Mouse (Mus musculus) E14TG2a.4 (cell line): ENCODE measurements around the gene Defb43.

ENCODE experiments used
- H3K27me3 ChIP-seq: 2 replicates; pipeline ENCODE4 v1.6.1; 2014; ENCODE audit warnings: low read length, control low read depth; ENCODE audit not compliant: insufficient read depth
- H3K36me3 ChIP-seq: 2 replicates; pipeline ENCODE4 v1.6.1; 2014; ENCODE audit warnings: low read length, control low read depth; ENCODE audit not compliant: insufficient read depth
- H3K4me1 ChIP-seq: replicated peaks from 2 replicates; pipeline ENCODE4 v1.6.1; 2014; ENCODE audit warnings: low read depth, low read length, control low read depth
- H3K4me3 ChIP-seq: replicated peaks from 2 replicates; pipeline ENCODE4 v1.5.1; 2014; ENCODE audit warnings: mild to moderate bottlenecking, low read length
- H3K9me3 ChIP-seq: 2 replicates; pipeline ENCODE4 v1.6.1; 2014; ENCODE audit warnings: low read length, control low read depth
- CTCF ChIP-seq: conservative IDR thresholded peaks from 2 replicates; pipeline ENCODE4 v1.5.1; 2014; ENCODE audit warnings: low read length
- NANOG ChIP-seq: IDR thresholded peaks from 2 replicates; pipeline ENCODE4 v1.6.1; 2014; ENCODE audit warnings: borderline replicate concordance, low read length, mixed read lengths
- POU5F1 ChIP-seq: IDR thresholded peaks from 2 replicates; pipeline ENCODE4 v1.6.1; 2014; ENCODE audit warnings: low read length, borderline replicate concordance

Gene Defb43

GRCm38 (mm10) chr14:62997777-62998176 is 13.8 kb upstream of the Defb43 start, which contains the start of gene Defb47:
TSS of gene Defb47 (plus strand) at chr14:62998077.
- Histone ChIP-seq H3K4me3 (no peak within 1 kb of the TSS), H3K9me3 (no peaks in the 10 kb centered on the region), H3K4me1 (0 out of 2 replicates have a peak, but pooled peaks cover 2% of the 10 kb centered on the region), H3K36me3 (no peaks in the 10 kb centered on the region), H3K27me3 (no peaks in the 10 kb centered on the region)
- TF ChIP-seq POU5F1 (no peak), NANOG (no peak), CTCF (no peak)

- Histone ChIP-seq H3K4me3 (no peak overlapping the region), H3K9me3 (peaks cover 5% of the 10 kb centered on the region; the same call in 1 of the 2 replicates), H3K4me1 (0 out of 2 replicates have a peak, but pooled peaks cover 2% of the 10 kb centered on the region), H3K36me3 (no peaks in the 10 kb centered on the region), H3K27me3 (no peaks in the 10 kb centered on the region)
- TF ChIP-seq NANOG: no peak
- TF ChIP-seq CTCF: no peak
- no peak for TF ChIP-seq POU5F1
Observed at GRCm38 (mm10) chr14:62998977-62999376, 12.6 kb upstream of the Defb43 start.

GRCm38 (mm10) chr14:63002588-63002987 is 9.0 kb upstream of the Defb43 start:
- 0 out of 2 replicates have a peak, but pooled peaks cover 2% of the 10 kb centered on the region for H3K4me1 ChIP-seq
- H3K4me3 ChIP-seq: no peak overlapping the region
- H3K9me3 ChIP-seq: peaks cover 5% of the 10 kb centered on the region; the same call in 1 of the 2 replicates
- no peaks in the 10 kb centered on the region for H3K36me3 ChIP-seq
- no peaks in the 10 kb centered on the region for H3K27me3 ChIP-seq
- TF ChIP-seq NANOG (no peak), CTCF (no peak), POU5F1 (no peak)

GRCm38 (mm10) chr14:63013082-63013481 is 1.5 kb downstream of the Defb43 start:
- Histone ChIP-seq H3K9me3 (peaks cover 9% of the 10 kb centered on the region), H3K4me1 (no peaks in the 10 kb centered on the region), H3K27me3 (no peaks in the 10 kb centered on the region), H3K4me3 (no peak overlapping the region), H3K36me3 (no peaks in the 10 kb centered on the region)
- TF ChIP-seq CTCF: no peak
- TF ChIP-seq POU5F1: no peak
- TF ChIP-seq NANOG: no peak

- no peaks in the 10 kb centered on the region for H3K36me3 ChIP-seq
Observed at GRCm38 (mm10) chr14:63014667-63015066, 3.1 kb downstream of the Defb43 start.

GRCm38 (mm10) chr14:63020524-63021156 is 9.1 kb downstream of the Defb43 start:
- Histone ChIP-seq H3K27me3 (0 out of 2 replicates have a peak, but pooled peaks cover 3% of the 10 kb centered on the region), H3K4me3 (no peak overlapping the region), H3K36me3 (no peaks in the 10 kb centered on the region), H3K4me1 (peaks cover 15% of the 10 kb centered on the region; the same call in 1 of the 2 replicates), H3K9me3 (no peaks in the 10 kb centered on the region)
- TF ChIP-seq CTCF (no peak), NANOG (no peak), POU5F1 (no peak)

More at GRCm38 (mm10) chr14:63014667-63015066, 3.1 kb downstream of the Defb43 start:
- no peaks in the 10 kb centered on the region for H3K4me1 ChIP-seq
- no peak overlapping the region for H3K4me3 ChIP-seq
- H3K9me3 ChIP-seq: peaks cover 9% of the 10 kb centered on the region
- TF ChIP-seq POU5F1 (no peak), NANOG (no peak), CTCF (no peak)
- no peaks in the 10 kb centered on the region for H3K27me3 ChIP-seq

- H3K27me3 ChIP-seq: no peaks in the 10 kb centered on the region
- H3K9me3 ChIP-seq: no peaks in the 10 kb centered on the region
- H3K36me3 ChIP-seq: no peaks in the 10 kb centered on the region
- H3K4me3 ChIP-seq: no peak within 1 kb of the TSS
- no peak for TF ChIP-seq POU5F1
- no peak for TF ChIP-seq NANOG
- TF ChIP-seq CTCF: no peak
- H3K4me1 ChIP-seq: peaks cover 24% of the 10 kb centered on the region
Observed at GRCm38 (mm10) chr14:63046691-63047090, 35.1 kb downstream of the Defb43 start, which contains the start of gene Defb42. TSS of gene Defb42 (plus strand) at chr14:63046991.

DNA sequence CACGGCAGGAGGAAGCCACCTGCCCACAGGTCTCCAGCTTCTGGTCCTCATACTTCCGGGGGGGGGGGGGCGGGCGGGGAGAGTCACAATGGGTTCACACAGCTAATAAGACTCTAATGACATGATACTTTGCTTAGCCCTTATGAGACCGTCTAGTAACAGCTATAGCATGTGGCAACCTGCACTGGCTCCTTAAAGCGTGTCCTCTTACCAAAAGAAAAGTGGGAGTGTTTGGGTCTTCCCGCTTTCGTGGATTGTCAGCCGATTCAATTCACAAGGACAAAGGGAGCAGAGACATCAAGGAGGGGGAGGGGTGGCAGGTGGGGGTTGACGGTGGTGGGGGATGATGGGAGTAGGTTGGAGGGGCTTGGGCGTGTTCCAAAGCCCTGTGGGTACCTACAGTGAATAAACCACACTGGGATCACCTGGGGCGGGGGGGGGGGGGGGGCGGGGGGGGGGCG is 38.4 kb downstream of the Defb43 start, which contains the start of gene Defb30:
Gene Defb30, minus strand, starts transcription at position 51 of the 461 bp plus-strand sequence.
- peaks cover 24% of the 10 kb centered on the region for H3K4me1 ChIP-seq

More for the DNA sequence above, 38.4 kb downstream of the Defb43 start, which contains the start of gene Defb30:
- no peaks in the 10 kb centered on the region for H3K9me3 ChIP-seq
- H3K36me3 ChIP-seq: no peaks in the 10 kb centered on the region
- TF ChIP-seq NANOG (no peak), CTCF (no peak), POU5F1 (no peak)
- peak within 1 kb of the TSS; percentile 39; the same call in 1 of the 2 replicates for H3K4me3 ChIP-seq
- no peaks in the 10 kb centered on the region for H3K27me3 ChIP-seq
